Comparison of ENCODE assay signal across 8 mouse cellular contexts in genomic region chr11:121388554-121388945, GRCm38 (mm10). TPM values are rescaled to one million over a fixed set of nuclear protein-coding genes. Genes with fewer than 3 reads are reported as not detected.
DNase-seq lines count a peak whose midpoint lies in the region; ATAC-seq and TF ChIP-seq lines count a peak whose summit lies in the region.

No protein-coding gene starts in this region.

- DNase-seq in kidney, postnatal 0 days (ENCODE audit: low spot score), result no peak
- DNase-seq in kidney, adult 9 months, result no peak
- no peak for DNase-seq in cerebellum, adult 9-11 months
- no peak for DNase-seq in left cerebral cortex, postnatal 36 days (ENCODE audit: low spot score in 2 of 2)
- DNase-seq in left cerebral cortex, postnatal 14 days (ENCODE audit: low spot score in 2 of 2), result no peak

- 0 out of 2 replicates have a peak, but pooled peaks have one; percentile 14 for TF ChIP-seq CTCF in kidney, postnatal 0 days (IDR thresholded peaks at IDR 0.05; ENCODE audit: low read depth)
- TF ChIP-seq CTCF in embryonic fibroblast, embryonic 13.5 days (IDR thresholded peaks at IDR 0.05; ENCODE audit: borderline replicate concordance, insufficient read depth, low read length), result no peak
- TF ChIP-seq CTCF in intestine, postnatal 0 days (IDR thresholded peaks at IDR 0.05; ENCODE audit: low read depth), result no peak

- 0 out of 2 replicates have a peak, but pooled peaks cover 7% of the 10 kb centered on the region for H3K4me1 ChIP-seq in kidney, postnatal 0 days (replicated peaks; ENCODE audit: insufficient read depth, low read length)
- no peaks in the 10 kb centered on the region for H3K4me1 ChIP-seq in embryonic fibroblast, embryonic 13.5 days (ENCODE audit: control insufficient read depth, insufficient read depth, low read length)
- no peaks in the 10 kb centered on the region for H3K4me1 ChIP-seq in intestine, postnatal 0 days (replicated peaks; ENCODE audit: control insufficient read depth, insufficient read depth, low read length)
- peaks cover 21% of the 10 kb centered on the region for H3K4me1 ChIP-seq in neural tube, embryonic 13.5 days (replicated peaks)

- H3K36me3 ChIP-seq in kidney, postnatal 0 days (ENCODE audit: insufficient read depth, low read length), result no peaks in the 10 kb centered on the region
- H3K36me3 ChIP-seq in intestine, postnatal 0 days (ENCODE audit: control insufficient read depth, insufficient read depth), result no peaks in the 10 kb centered on the region
- H3K36me3 ChIP-seq in neural tube, embryonic 13.5 days, result no peaks in the 10 kb centered on the region

- H3K27ac ChIP-seq in kidney, postnatal 0 days, result no peak overlapping the region
- no peak overlapping the region for H3K27ac ChIP-seq in embryonic fibroblast, embryonic 13.5 days (ENCODE audit: insufficient read depth, low read length)
- H3K27ac ChIP-seq in intestine, postnatal 0 days (ENCODE audit: low read depth, low read length), result no peak overlapping the region
- H3K27ac ChIP-seq in neural tube, embryonic 13.5 days (replicated peaks), result no peak overlapping the region

- no peaks in the 10 kb centered on the region for H3K9me3 ChIP-seq in kidney, postnatal 0 days (replicated peaks; ENCODE audit: low read length)
- H3K9me3 ChIP-seq in intestine, postnatal 0 days (ENCODE audit: control insufficient read depth), result no peaks in the 10 kb centered on the region
- no peaks in the 10 kb centered on the region for H3K9me3 ChIP-seq in neural tube, embryonic 13.5 days

- H3K4me3 ChIP-seq in kidney, postnatal 0 days (replicated peaks; ENCODE audit: low read depth, low read length), result no peak overlapping the region
- no peak overlapping the region for H3K4me3 ChIP-seq in embryonic fibroblast, embryonic 13.5 days (ENCODE audit: insufficient read depth, low read length)
- H3K4me3 ChIP-seq in intestine, postnatal 0 days (ENCODE audit: low read depth, low read length), result peak overlapping the region; percentile 67
- H3K4me3 ChIP-seq in neural tube, embryonic 13.5 days, result peak overlapping the region; percentile 67

- no peaks in the 10 kb centered on the region for H3K27me3 ChIP-seq in kidney, postnatal 0 days (ENCODE audit: insufficient read depth, low read length)
- H3K27me3 ChIP-seq in intestine, postnatal 0 days (replicated peaks; ENCODE audit: control insufficient read depth, insufficient read depth, low read length), result no peaks in the 10 kb centered on the region
- peaks cover 13% of the 10 kb centered on the region for H3K27me3 ChIP-seq in neural tube, embryonic 13.5 days

- H3K9ac ChIP-seq in kidney, postnatal 0 days (ENCODE audit: low read depth, low read length), result no peak overlapping the region
- no peak overlapping the region for H3K9ac ChIP-seq in intestine, postnatal 0 days (ENCODE audit: low read depth, low read length)
- H3K9ac ChIP-seq in neural tube, embryonic 13.5 days, result no peak overlapping the region

- 5% methylated on average over 6 of the region's 6 CpGs for WGBS in kidney, postnatal 0 days
- 10% methylated on average over 6 of the region's 6 CpGs for WGBS in intestine, postnatal 0 days
- 18% methylated on average over 6 of the region's 6 CpGs for WGBS in neural tube, embryonic 13.5 days

- ATAC-seq in kidney, postnatal 0 days (replicated peaks; ENCODE audit: low FRiP score, low read depth), result peak; percentile 11
- ATAC-seq in intestine, postnatal 0 days, result peak; percentile 50
- peak; percentile 41; the same call in 1 of the 2 replicates for ATAC-seq in neural tube, embryonic 13.5 days (ENCODE audit: low read depth)

- peak; percentile 39; the same call in 1 of the 2 replicates for TF ChIP-seq POLR2A in embryonic fibroblast, embryonic 13.5 days (IDR thresholded peaks at IDR 0.05; ENCODE audit: low read depth, low read length)

- peak overlapping the region; percentile 97 for H3K4me2 ChIP-seq in kidney, postnatal 0 days (ENCODE audit: low read length)
- H3K4me2 ChIP-seq in intestine, postnatal 0 days (replicated peaks; ENCODE audit: low read depth), result peak overlapping the region; percentile 95
- H3K4me2 ChIP-seq in neural tube, embryonic 13.5 days, result peak overlapping the region; percentile 87

- intact Hi-C loops in left cerebral cortex, postnatal 36 days (cut with DNase I), result loop anchor here (5.0 kb wide), 3 partner anchors 34 to 64 kb away; partner anchors contain the start of genes Fn3krp and Tbcd
- intact Hi-C loops in left cerebral cortex, postnatal 14 days (cut with DNase I), result loop anchor here (5.0 kb wide), 1 partner anchor 34 kb away; the partner anchor contains the start of gene Fn3krp

RNA-seq across cellular contexts. Expression of gene Rab40b, which starts 0.5 kb away (rescaled TPM):
- 4.9 and 5.7 TPM in 2 replicates for polyA plus RNA-seq in kidney, postnatal 0 days (2015; fragmentation: Nextera tagmentation; extraction: Ambion mirVana)
- 1.7 and 2.6 TPM in 2 replicates for polyA plus RNA-seq in embryonic fibroblast, embryonic 13.5 days (2011; ENCODE audit: insufficient read length, low read depth, missing spikeins)
- polyA plus RNA-seq in intestine, postnatal 0 days (2015; fragmentation: Nextera tagmentation; extraction: Ambion mirVana), result 2.2 and 3.4 TPM in 2 replicates
- 10.1 and 11.1 TPM in 2 replicates for polyA plus RNA-seq in neural tube, embryonic 13.5 days (2015; fragmentation: Nextera tagmentation; extraction: Ambion mirVana)
- 10 to 100 TPM; 48.5 to 51.5 TPM for total RNA-seq in left cerebral cortex, postnatal 36 days (2021)
- 10 to 100 TPM; 42.2 to 44.7 TPM for total RNA-seq in left cerebral cortex, postnatal 14 days (2021)

RNA-seq across cellular contexts. Expression of gene Fn3krp, which starts 32.7 kb away (rescaled TPM):
- 10.1 and 10.3 TPM in 2 replicates for polyA plus RNA-seq in kidney, postnatal 0 days (2015; fragmentation: Nextera tagmentation; extraction: Ambion mirVana)
- 6.9 and 9.0 TPM in 2 replicates for polyA plus RNA-seq in embryonic fibroblast, embryonic 13.5 days (2011; ENCODE audit: insufficient read length, low read depth, missing spikeins)
- 3.4 and 3.5 TPM in 2 replicates for polyA plus RNA-seq in intestine, postnatal 0 days (2015; fragmentation: Nextera tagmentation; extraction: Ambion mirVana)
- 11.8 and 12.2 TPM in 2 replicates for polyA plus RNA-seq in neural tube, embryonic 13.5 days (2015; fragmentation: Nextera tagmentation; extraction: Ambion mirVana)
- 10 to 100 TPM; 45.3 to 50.6 TPM for total RNA-seq in left cerebral cortex, postnatal 36 days (2021)
- total RNA-seq in left cerebral cortex, postnatal 14 days (2021), result 10 to 100 TPM; 32.9 to 34.5 TPM

RNA-seq across cellular contexts. Expression of gene Wdr45b, which starts 34.3 kb away (rescaled TPM):
- polyA plus RNA-seq in kidney, postnatal 0 days (2015; fragmentation: Nextera tagmentation; extraction: Ambion mirVana), result 76.2 and 83.7 TPM in 2 replicates
- 72.2 and 81.6 TPM in 2 replicates for polyA plus RNA-seq in embryonic fibroblast, embryonic 13.5 days (2011; ENCODE audit: insufficient read length, low read depth, missing spikeins)
- polyA plus RNA-seq in intestine, postnatal 0 days (2015; fragmentation: Nextera tagmentation; extraction: Ambion mirVana), result 47.0 and 47.9 TPM in 2 replicates
- 83.2 and 89.9 TPM in 2 replicates for polyA plus RNA-seq in neural tube, embryonic 13.5 days (2015; fragmentation: Nextera tagmentation; extraction: Ambion mirVana)
- 10 to 100 TPM; 60.4 to 62.2 TPM for total RNA-seq in left cerebral cortex, postnatal 36 days (2021)
- 10 to 100 TPM; 62.2 to 68.9 TPM for total RNA-seq in left cerebral cortex, postnatal 14 days (2021)

RNA-seq across cellular contexts. Expression of gene Fn3k, which starts 46.2 kb away (rescaled TPM):
- 5.6 and 6.6 TPM in 2 replicates for polyA plus RNA-seq in kidney, postnatal 0 days (2015; fragmentation: Nextera tagmentation; extraction: Ambion mirVana)
- not detected in 2 replicates for polyA plus RNA-seq in embryonic fibroblast, embryonic 13.5 days (2011; ENCODE audit: insufficient read length, low read depth, missing spikeins)
- polyA plus RNA-seq in intestine, postnatal 0 days (2015; fragmentation: Nextera tagmentation; extraction: Ambion mirVana), result 0.51 and 0.60 TPM in 2 replicates
- 5.1 and 6.1 TPM in 2 replicates for polyA plus RNA-seq in neural tube, embryonic 13.5 days (2015; fragmentation: Nextera tagmentation; extraction: Ambion mirVana)
- total RNA-seq in left cerebral cortex, postnatal 36 days (2021), result 10 to 100 TPM; 54.4 to 54.6 TPM
- total RNA-seq in left cerebral cortex, postnatal 14 days (2021), result 10 to 100 TPM; 31.1 to 35.2 TPM

Comparison
In these comparisons a context has a peak if more than half of its experiments do, and no peak if none do; other contexts are left out.
1. H3K4me3 ChIP-seq: peak in intestine, postnatal 0 days (single experiment) and neural tube, embryonic 13.5 days (single experiment); none in kidney, postnatal 0 days (single experiment) and embryonic fibroblast, embryonic 13.5 days (single experiment).
2. Peak in every context shown above with its lines, with median percentiles within 50 percentile points of each other: ATAC-seq and H3K4me2 ChIP-seq.